Mouse (Mus musculus): ENCODE results near the gene Rassf3.

- TF ChIP-seq ZNF384 (IDR thresholded peaks at IDR 0.05; ENCODE audit: low read depth, low read length), result no peak
- TF ChIP-seq HCFC1 (IDR thresholded peaks at IDR 0.05; ENCODE audit: borderline replicate concordance, insufficient read depth, low read length), result no peak
- TF ChIP-seq ZC3H11A (IDR thresholded peaks at IDR 0.05; ENCODE audit: borderline replicate concordance, low read depth, low read length), result no peak
Measured at GRCm38 (mm10) chr10:121438109-121438508, 38.0 kb downstream of the Rassf3 start.
